Mouse (Mus musculus) E14TG2a.4 (cell line): ENCODE measurements around the gene Ctsll3.

ENCODE experiments used
- CTCF ChIP-seq: conservative IDR thresholded peaks from 2 replicates; pipeline ENCODE4 v1.5.1; 2014; ENCODE audit warnings: low read length
- NANOG ChIP-seq: IDR thresholded peaks from 2 replicates; pipeline ENCODE4 v1.6.1; 2014; ENCODE audit warnings: borderline replicate concordance, low read length, mixed read lengths

DNA sequence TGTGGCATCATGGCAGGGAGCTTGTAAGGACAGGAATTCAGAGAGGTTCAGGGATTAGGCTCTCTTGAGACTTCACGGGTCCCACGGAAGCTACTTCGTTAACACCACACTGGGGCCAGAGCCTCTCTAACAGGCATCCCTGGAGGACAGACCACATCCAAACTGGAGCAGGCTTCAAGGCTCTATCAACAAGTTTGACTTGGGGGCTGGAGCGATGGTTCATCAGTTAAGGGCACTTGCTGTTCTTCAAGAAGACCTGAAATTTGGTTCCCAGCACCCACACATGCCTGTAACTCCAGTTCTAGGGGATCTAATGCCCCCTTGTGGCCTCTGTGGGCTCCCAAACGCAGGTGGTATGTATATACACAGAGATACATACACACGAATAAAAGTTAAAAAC, 49.4 kb downstream of the Ctsll3 start:
- TF ChIP-seq CTCF (peak; percentile 14; the same call in 1 of the 2 replicates), NANOG (no peak)
